Mouse (Mus musculus): ENCODE data around the gene Adck1.

DNA sequence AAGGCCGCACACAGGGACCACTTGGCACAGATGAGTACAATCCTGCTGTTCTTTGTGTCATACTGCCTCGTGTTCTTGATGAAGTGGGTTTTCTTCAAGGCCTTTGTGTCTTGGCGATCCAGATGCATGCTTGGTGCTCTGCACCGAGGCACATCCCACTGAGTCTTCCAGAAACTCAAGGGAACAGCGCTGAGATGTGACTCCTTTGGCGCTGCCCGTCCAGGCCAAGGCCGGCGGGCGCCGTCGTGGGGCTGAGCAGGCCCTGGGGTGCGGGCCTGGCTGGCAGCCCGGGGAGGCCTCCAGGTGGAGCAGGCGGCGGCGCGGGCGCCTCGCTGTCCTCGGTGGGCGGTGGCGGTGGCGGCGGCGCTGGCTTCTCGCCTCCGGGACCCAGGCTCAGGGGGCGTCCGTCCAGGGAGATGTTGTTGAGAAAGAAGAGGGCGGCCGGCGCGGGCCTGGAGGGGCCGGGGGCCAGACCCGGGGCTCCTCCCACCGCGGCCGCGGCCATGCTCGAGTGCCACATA is 6.1 kb upstream of the Adck1 start:
- TF ChIP-seq POLR2A (IDR thresholded peaks at IDR 0.05; ENCODE audit: low read depth, low read length): no peak
- no peak for TF ChIP-seq CTCF (IDR thresholded peaks at IDR 0.05; ENCODE audit: borderline replicate concordance, insufficient read depth, low read length)

Measured in embryonic fibroblast, embryonic 13.5 days (primary cell).